Mouse (Mus musculus) ES-E14 (cell line): ENCODE measurements around the gene Eif4e.

Experiments used
- CHD2 ChIP-seq: IDR thresholded peaks from 2 replicates; pipeline ENCODE4 v1.6.1; 2014; ENCODE audit warnings: mild to moderate bottlenecking, low read depth, low read length, inconsistent platforms
- HCFC1 ChIP-seq: IDR thresholded peaks from 2 replicates; pipeline ENCODE4 v1.6.1; 2012; ENCODE audit warnings: low read length, inconsistent platforms, borderline replicate concordance; ENCODE audit not compliant: insufficient read depth
- ZC3H11A ChIP-seq: IDR thresholded peaks from 2 replicates; pipeline ENCODE4 v1.6.1; 2012; ENCODE audit warnings: low read depth, mild to moderate bottlenecking, inconsistent platforms, low read length, borderline replicate concordance

GRCm38 (mm10) chr3:138509581-138509980 is 16.4 kb upstream of the Eif4e start:
- TF ChIP-seq ZC3H11A, result no peak
- TF ChIP-seq CHD2, result no peak
- TF ChIP-seq HCFC1, result no peak
